15 mouse cellular contexts compared by ENCODE assay signal in the genomic region with DNA sequence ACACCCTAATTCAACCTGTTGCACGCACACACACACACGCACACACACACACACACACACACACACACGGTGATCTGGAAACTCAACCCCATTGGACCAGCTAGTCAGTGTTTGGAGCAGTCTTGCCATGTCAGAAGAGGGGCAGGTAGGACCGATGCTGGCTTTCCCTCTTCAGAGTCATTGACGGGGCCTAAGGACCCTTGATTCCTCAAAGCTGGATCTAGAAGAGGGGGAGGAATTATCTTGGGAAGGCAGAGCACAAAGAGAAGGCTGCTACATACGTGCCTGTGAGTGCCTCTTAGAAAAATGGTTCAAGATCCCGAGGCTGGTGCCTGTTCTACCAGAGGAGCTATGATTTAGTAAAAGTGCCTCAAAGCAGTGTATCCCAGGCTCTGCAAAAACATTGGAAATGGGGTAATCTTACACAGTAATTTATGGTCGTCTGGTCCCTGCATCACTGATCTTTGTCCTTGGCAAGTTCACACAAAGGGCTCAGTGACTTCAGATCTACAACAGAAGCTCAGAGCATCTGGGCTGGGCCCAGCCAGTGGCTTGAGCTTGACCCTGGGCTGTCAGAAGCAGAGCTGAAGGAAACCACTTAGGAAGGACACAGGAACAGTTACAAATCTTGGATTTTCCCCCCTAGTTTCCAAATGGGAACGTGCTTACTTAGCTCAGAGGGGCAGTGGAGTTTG.
A peak's percentile ranks its signal among the peaks of the same experiment; 100 is the strongest.
DNase-seq lines count a peak whose midpoint lies in the region; ATAC-seq and TF ChIP-seq lines count a peak whose summit lies in the region.
"Had no signal": no experiment of that assay in that cellular context is flagged by ENCODE, and none has a peak within 500 bp of the region (broad histone marks: within the 10 kb centered on the region; RNA-seq: fewer than 3 reads in every experiment).

No protein-coding gene starts in this region.

- H3K4me1 ChIP-seq in midbrain, embryonic 11.5 days (ENCODE audit: control insufficient read depth, insufficient read depth, low read length) = no peaks in the 10 kb centered on the region
- H3K4me1 ChIP-seq in midbrain, postnatal 0 days (ENCODE audit: insufficient read depth, low read length) = no peaks in the 10 kb centered on the region
- 0 out of 2 replicates have a peak, but pooled peaks cover 7% of the 10 kb centered on the region for H3K4me1 ChIP-seq in forebrain, embryonic 12.5 days

- no peaks in the 10 kb centered on the region for H3K36me3 ChIP-seq in midbrain, embryonic 11.5 days (ENCODE audit: control insufficient read depth, insufficient read depth, low read length)
- H3K36me3 ChIP-seq in midbrain, postnatal 0 days (ENCODE audit: insufficient read depth, low read length) = no peaks in the 10 kb centered on the region
- H3K36me3 ChIP-seq in forebrain, embryonic 12.5 days (replicated peaks) = no peaks in the 10 kb centered on the region
- H3K36me3 ChIP-seq: hindbrain, embryonic 12.5 days; limb, embryonic 13.5 days; neural tube, embryonic 13.5 days had no signal

- H3K9ac ChIP-seq in midbrain, embryonic 11.5 days (ENCODE audit: low read length) = no peak overlapping the region
- no peak overlapping the region for H3K9ac ChIP-seq in midbrain, postnatal 0 days (replicated peaks; ENCODE audit: low read length, poor library complexity, severe bottlenecking)
- no peak overlapping the region for H3K9ac ChIP-seq in forebrain, embryonic 12.5 days
- H3K9ac ChIP-seq: forebrain, embryonic 13.5 days; hindbrain, embryonic 12.5 days; limb, embryonic 13.5 days; liver, embryonic 14.5 days; neural tube, embryonic 13.5 days had no signal

- no peak for TF ChIP-seq CTCF in midbrain, postnatal 0 days (IDR thresholded peaks at IDR 0.05)

- H3K27ac ChIP-seq in midbrain, embryonic 11.5 days (ENCODE audit: low read depth, low read length) = no peak overlapping the region
- H3K27ac ChIP-seq in midbrain, postnatal 0 days (ENCODE audit: low read depth, low read length) = no peak overlapping the region
- H3K27ac ChIP-seq in forebrain, embryonic 12.5 days = no peak overlapping the region
- H3K27ac ChIP-seq: forebrain, embryonic 13.5 days; hindbrain, embryonic 12.5 days; limb, embryonic 13.5 days; liver, embryonic 14.5 days; neural tube, embryonic 13.5 days had no signal

- no peak for ATAC-seq in midbrain, embryonic 11.5 days (ENCODE audit: low FRiP score)
- no peak for ATAC-seq in midbrain, postnatal 0 days (ENCODE audit: low FRiP score)
- no peak for ATAC-seq in forebrain, embryonic 12.5 days (ENCODE audit: low FRiP score)
- ATAC-seq: forebrain, embryonic 13.5 days had no signal

- no peak overlapping the region for H3K4me2 ChIP-seq in midbrain, embryonic 11.5 days
- no peak overlapping the region for H3K4me2 ChIP-seq in midbrain, postnatal 0 days (ENCODE audit: low read depth, low read length, poor library complexity, severe bottlenecking)
- no peak overlapping the region for H3K4me2 ChIP-seq in forebrain, embryonic 12.5 days
- H3K4me2 ChIP-seq: forebrain, embryonic 13.5 days; hindbrain, embryonic 12.5 days; limb, embryonic 13.5 days; neural tube, embryonic 13.5 days had no signal

- 82% methylated on average over 9 of the region's 9 CpGs for WGBS in midbrain, embryonic 11.5 days
- WGBS in midbrain, postnatal 0 days = 88% methylated on average over 9 of the region's 9 CpGs
- 78% methylated on average over 9 of the region's 9 CpGs for WGBS in forebrain, embryonic 12.5 days

- H3K9me3 ChIP-seq in midbrain, embryonic 11.5 days (ENCODE audit: control insufficient read depth, low read length) = no peaks in the 10 kb centered on the region
- no peaks in the 10 kb centered on the region for H3K9me3 ChIP-seq in midbrain, postnatal 0 days (ENCODE audit: low read length)
- no peaks in the 10 kb centered on the region; the same call in 1 of the 2 replicates for H3K9me3 ChIP-seq in forebrain, embryonic 12.5 days
- H3K9me3 ChIP-seq: forebrain, embryonic 13.5 days; limb, embryonic 13.5 days; neural tube, embryonic 13.5 days had no signal

- H3K27me3 ChIP-seq in midbrain, embryonic 11.5 days (ENCODE audit: control insufficient read depth, insufficient read depth, low read length) = no peaks in the 10 kb centered on the region
- no peaks in the 10 kb centered on the region for H3K27me3 ChIP-seq in midbrain, postnatal 0 days (ENCODE audit: insufficient read depth, low read length)
- peaks cover 3% of the 10 kb centered on the region; the same call in 1 of the 2 replicates for H3K27me3 ChIP-seq in forebrain, embryonic 12.5 days
- H3K27me3 ChIP-seq: forebrain, embryonic 13.5 days; hindbrain, embryonic 12.5 days; limb, embryonic 13.5 days had no signal

- peak; percentile 48 for DNase-seq in kidney, postnatal 10 days
- DNase-seq in kidney, postnatal 25 days = no peak
- DNase-seq in midbrain, embryonic 11.5 days (ENCODE audit: low spot score, missing footprints) = peak; percentile 31
- no peak for DNase-seq in midbrain, postnatal 0 days (ENCODE audit: low spot score)
- DNase-seq in adrenal gland, postnatal 36 days = peak; percentile 72
- peak; percentile 44 for DNase-seq in mesoderm, embryonic 11.5 days (ENCODE audit: low read depth, low spot score)
- DNase-seq: cerebellum, adult 18-20 months; gastrocnemius, postnatal 36 days; thymus, postnatal 25 days had no signal

- H3K4me3 ChIP-seq in midbrain, embryonic 11.5 days (ENCODE audit: low read depth, low read length) = no peak overlapping the region
- no peak overlapping the region for H3K4me3 ChIP-seq in midbrain, postnatal 0 days (ENCODE audit: low read depth, low read length)
- no peak overlapping the region for H3K4me3 ChIP-seq in forebrain, embryonic 12.5 days (replicated peaks)
- H3K4me3 ChIP-seq: forebrain, embryonic 13.5 days; hindbrain, embryonic 12.5 days; limb, embryonic 13.5 days; neural tube, embryonic 13.5 days had no signal

Comparison
In these comparisons a context has a peak if more than half of its experiments do, and no peak if none do; other contexts are left out.
1. DNase-seq: peak in kidney, postnatal 10 days (single experiment), midbrain, embryonic 11.5 days (single experiment), adrenal gland, postnatal 36 days (2 of 2) and mesoderm, embryonic 11.5 days (single experiment); none in kidney, postnatal 25 days (0 of 2) and midbrain, postnatal 0 days (single experiment).